Mouse (Mus musculus) neural tube, embryonic 14.5 days (tissue): ENCODE measurements around the gene Selenof. TPM values are rescaled to one million over a fixed set of nuclear protein-coding genes. Genes with fewer than 3 reads are reported as not detected.
"Not testable (repeated sequence)": the region's sequence is repeated elsewhere in the genome, so short reads cannot be mapped to it uniquely, and the experiment has no call there.

Experiments
- ATAC-seq: fragments of 200-750 bp; cut with Nextera tagmentation; 2 replicates; pipeline ENCODE4 v1.8.0; 2017; ENCODE audit warnings: low read depth, mild to moderate bottlenecking, moderate TSS enrichment, moderate library complexity
- H3K27ac ChIP-seq: fragments of 300-500 bp; sonication (generic); 2 replicates; pipeline ENCODE4 v1.5.1; 2014; ENCODE audit warnings: low read depth, mild to moderate bottlenecking, control low read depth, low read length, moderate library complexity, mixed read lengths
- H3K27me3 ChIP-seq: fragments of 300-500 bp; sonication (generic); 2 replicates; pipeline ENCODE4 v1.6.1; 2014; ENCODE audit warnings: low read length; ENCODE audit not compliant: control insufficient read depth, insufficient read depth
- H3K36me3 ChIP-seq: fragments of 300-500 bp; sonication (generic); 2 replicates; pipeline ENCODE4 v1.6.1; 2014; ENCODE audit warnings: low read length, mixed read lengths; ENCODE audit not compliant: control insufficient read depth, insufficient read depth
- H3K4me1 ChIP-seq: fragments of 300-500 bp; sonication (generic); 2 replicates; pipeline ENCODE4 v1.6.1; 2014; ENCODE audit warnings: low read length; ENCODE audit not compliant: control insufficient read depth, insufficient read depth
- H3K4me2 ChIP-seq: fragments of 300-500 bp; sonication (generic); 2 replicates; pipeline ENCODE4 v1.6.1; 2014; ENCODE audit warnings: mild to moderate bottlenecking, low read depth, low read length, control low read depth
- H3K4me3 ChIP-seq: fragments of 300-500 bp; sonication (generic); 2 replicates; pipeline ENCODE4 v1.5.1; 2014; ENCODE audit warnings: low read depth, low read length, control low read depth, mixed read lengths
- H3K9ac ChIP-seq: fragments of 300-500 bp; sonication (generic); replicated peaks from 2 replicates; pipeline ENCODE4 v1.6.1; 2014; ENCODE audit warnings: low read depth, mild to moderate bottlenecking, control low read depth, low read length, mixed read lengths
- H3K9me3 ChIP-seq: fragments of 300-500 bp; sonication (generic); 2 replicates; pipeline ENCODE4 v1.6.1; 2016; ENCODE audit warnings: low read length; ENCODE audit not compliant: control insufficient read depth
- WGBS: fragments of 180-500 bp; shearing (Covaris S2); extraction: QIAGEN DNeasy Blood & Tissue Kit; methylation state at CpG from one replicate; pipeline ENCODE4 v1.1.7; 2014; 5-methylcytosine and 5-hydroxymethylcytosine counted together
- polyA plus RNA-seq: library from polyadenylated mRNA; unstranded; fragments of >200 nt; fragmentation: Nextera tagmentation; extraction: Ambion mirVana; gene quantifications from 2 replicates; pipeline ENCODE4 v1.2.1, GENCODE M21; 2014

Selenof gene
- polyA plus RNA-seq, 1 experiment from 2014 or later = 485 TPM

GRCm38 (mm10) chr3:144603558-144603957 lies 33.5 kb downstream of the Selenof start:
- Histone ChIP-seq H3K27me3 (no peaks in the 10 kb centered on the region), H3K9ac (no peak overlapping the region), H3K27ac (no peak overlapping the region), H3K36me3 (no peaks in the 10 kb centered on the region), H3K4me1 (no peaks in the 10 kb centered on the region), H3K4me2 (no peak overlapping the region), H3K4me3 (no peak overlapping the region), H3K9me3 (no peaks in the 10 kb centered on the region)
- ATAC-seq = no peak
- 86% methylated on average over 3 of the region's 3 CpGs for WGBS

GRCm38 (mm10) chr3:144604205-144604604 lies 34.1 kb downstream of the Selenof start:
- no peak overlapping the region for H3K4me3 ChIP-seq
- H3K9ac ChIP-seq = no peak overlapping the region
- 75% methylated on average over 7 of the region's 7 CpGs for WGBS
- no peak for ATAC-seq
- no peak overlapping the region for H3K27ac ChIP-seq
- H3K9me3 ChIP-seq = no peaks in the 10 kb centered on the region
- H3K4me1 ChIP-seq = no peaks in the 10 kb centered on the region
- no peak overlapping the region for H3K4me2 ChIP-seq
- no peaks in the 10 kb centered on the region for H3K36me3 ChIP-seq
- no peaks in the 10 kb centered on the region for H3K27me3 ChIP-seq

GRCm38 (mm10) chr3:144605811-144606210 lies 35.7 kb downstream of the Selenof start:
- not testable (repeated sequence) for ATAC-seq, H3K4me3 ChIP-seq, H3K27me3 ChIP-seq, H3K36me3 ChIP-seq, H3K27ac ChIP-seq, H3K9ac ChIP-seq, H3K9me3 ChIP-seq, H3K4me2 ChIP-seq, H3K4me1 ChIP-seq
- 71% methylated on average over 7 of the region's 7 CpGs for WGBS

- Histone ChIP-seq H3K27ac (no peak overlapping the region), H3K9me3 (no peaks in the 10 kb centered on the region)
These were observed 36.3 kb downstream of the Selenof start for GRCm38 (mm10) chr3:144606449-144606848.

GRCm38 (mm10) chr3:144608090-144608489 lies 38.0 kb downstream of the Selenof start:
- Histone ChIP-seq H3K4me1 (no peaks in the 10 kb centered on the region), H3K27ac (no peak overlapping the region), H3K9me3 (no peaks in the 10 kb centered on the region), H3K4me3 (no peak overlapping the region), H3K36me3 (no peaks in the 10 kb centered on the region), H3K9ac (no peak overlapping the region), H3K4me2 (no peak overlapping the region), H3K27me3 (no peaks in the 10 kb centered on the region)
- 93% methylated on average over 5 of the region's 5 CpGs for WGBS
- ATAC-seq = no peak

More at GRCm38 (mm10) chr3:144606449-144606848, 36.3 kb downstream of the Selenof start:
- no peak for ATAC-seq
- Histone ChIP-seq H3K4me3 (no peak overlapping the region), H3K4me2 (no peak overlapping the region), H3K36me3 (no peaks in the 10 kb centered on the region), H3K27me3 (no peaks in the 10 kb centered on the region), H3K4me1 (no peaks in the 10 kb centered on the region), H3K9ac (no peak overlapping the region)
- WGBS = 73% methylated on average over 4 of the region's 4 CpGs

- H3K4me1 ChIP-seq = 0 out of 2 replicates have a peak, but pooled peaks cover 2% of the 10 kb centered on the region
- no peaks in the 10 kb centered on the region for H3K9me3 ChIP-seq
- no peak overlapping the region for H3K4me2 ChIP-seq
- no peaks in the 10 kb centered on the region for H3K27me3 ChIP-seq
- H3K4me3 ChIP-seq = no peak overlapping the region
- no peak overlapping the region for H3K9ac ChIP-seq
- no peaks in the 10 kb centered on the region for H3K36me3 ChIP-seq
- ATAC-seq = no peak
- H3K27ac ChIP-seq = no peak overlapping the region
- WGBS = 42% methylated on average over 5 of the region's 5 CpGs
These were observed 40.7 kb downstream of the Selenof start for GRCm38 (mm10) chr3:144610759-144611158.

- WGBS = 58% methylated on average over 8 of the region's 8 CpGs
- no peak overlapping the region for H3K4me3 ChIP-seq
- no peaks in the 10 kb centered on the region for H3K36me3 ChIP-seq
- no peak overlapping the region for H3K9ac ChIP-seq
- H3K27me3 ChIP-seq = no peaks in the 10 kb centered on the region
- no peak for ATAC-seq
- H3K4me2 ChIP-seq = no peak overlapping the region
- peaks cover 8% of the 10 kb centered on the region; the same call in 1 of the 2 replicates for H3K4me1 ChIP-seq
- H3K9me3 ChIP-seq = no peaks in the 10 kb centered on the region
- no peak overlapping the region for H3K27ac ChIP-seq
These were observed 41.6 kb downstream of the Selenof start for GRCm38 (mm10) chr3:144611626-144612271.

GRCm38 (mm10) chr3:144612382-144612781 lies 42.3 kb downstream of the Selenof start:
- Histone ChIP-seq H3K36me3 (no peaks in the 10 kb centered on the region), H3K9me3 (no peaks in the 10 kb centered on the region), H3K27ac (no peak overlapping the region), H3K9ac (no peak overlapping the region), H3K27me3 (no peaks in the 10 kb centered on the region), H3K4me3 (no peak overlapping the region), H3K4me1 (peaks cover 8% of the 10 kb centered on the region; the same call in 1 of the 2 replicates), H3K4me2 (no peak overlapping the region)
- ATAC-seq = no peak
- 77% methylated on average over 6 of the region's 6 CpGs for WGBS

GRCm38 (mm10) chr3:144614277-144614676 lies 44.2 kb downstream of the Selenof start:
- H3K4me2 ChIP-seq = no peak overlapping the region
- WGBS = 69% methylated on average over 6 of the region's 6 CpGs
- H3K9ac ChIP-seq = no peak overlapping the region

More at GRCm38 (mm10) chr3:144614277-144614676, 44.2 kb downstream of the Selenof start:
- H3K4me3 ChIP-seq = no peak overlapping the region
- ATAC-seq = no peak
- H3K4me1 ChIP-seq = peaks cover 8% of the 10 kb centered on the region; the same call in 1 of the 2 replicates
- no peaks in the 10 kb centered on the region for H3K9me3 ChIP-seq
- H3K36me3 ChIP-seq = no peaks in the 10 kb centered on the region
- H3K27me3 ChIP-seq = no peaks in the 10 kb centered on the region
- H3K27ac ChIP-seq = no peak overlapping the region
